Mouse (Mus musculus) MEL (cell line): ENCODE measurements around the gene Nck2. TPM values are rescaled to one million over a fixed set of nuclear protein-coding genes. Genes with fewer than 3 reads are reported as not detected.

Experiments
- DNase-seq: peaks from one replicate; pipeline ENCODE4 v3.0.0; 2011; ENCODE audit warnings: low read depth, low spot score
- H3K27ac ChIP-seq: 2 replicates; pipeline ENCODE4 v1.5.1; 2012; ENCODE audit warnings: low read depth, mild to moderate bottlenecking, control low read depth, low read length, moderate library complexity; ENCODE audit not compliant: control insufficient read depth
- H3K27me3 ChIP-seq, 2 experiments: fragments of 150-350 bp in 1 of 2; sonication (generic) in 1 of 2; 2 replicates each; pipeline ENCODE4 v1.6.1; 2012; ENCODE audit warnings: low read length in 2 of 2, mild to moderate bottlenecking in 2 of 2, improper control_type of control experiment in 1 of 2, moderate library complexity in 1 of 2; ENCODE audit not compliant: insufficient read depth in 2 of 2, control insufficient read depth in 1 of 2
- H3K36me3 ChIP-seq, 2 experiments: 2 replicates each; pipeline ENCODE4 v1.6.1; 2012 to 2014; ENCODE audit warnings: low read length in 2 of 2, improper control_type of control experiment in 1 of 2, inconsistent platforms in 1 of 2, mild to moderate bottlenecking in 1 of 2; ENCODE audit not compliant: insufficient read depth in 2 of 2, control insufficient read depth in 1 of 2
- H3K4me1 ChIP-seq, 2 experiments: fragments of 150-350 bp in 1 of 2; sonication (generic) in 1 of 2; 2 replicates each; pipeline ENCODE4 v1.6.1; 2012; ENCODE audit warnings: low read length in 2 of 2, improper control_type of control experiment in 1 of 2, mild to moderate bottlenecking in 1 of 2; ENCODE audit not compliant: insufficient read depth in 2 of 2, control insufficient read depth in 1 of 2
- H3K4me3 ChIP-seq, 2 experiments: fragments of 150-350 bp in 1 of 2; sonication (generic) in 1 of 2; 2 replicates each; pipeline ENCODE4 v1.5.1; 2012; ENCODE audit warnings: low read depth in 2 of 2, low read length in 2 of 2, mild to moderate bottlenecking in 2 of 2, moderate library complexity in 2 of 2, control low read depth in 1 of 2, improper control_type of control experiment in 1 of 2; ENCODE audit not compliant: control insufficient read depth in 1 of 2, insufficient read depth in 1 of 2
- H3K79me2 ChIP-seq: 2 replicates; pipeline ENCODE4 v1.6.1; 2012; ENCODE audit warnings: mild to moderate bottlenecking, low read length, moderate library complexity; ENCODE audit not compliant: control insufficient read depth, poor library complexity, insufficient read depth
- H3K9ac ChIP-seq: 2 replicates; pipeline ENCODE4 v1.6.1; 2012; ENCODE audit warnings: low read depth, mild to moderate bottlenecking, control low read depth, low read length, moderate library complexity; ENCODE audit not compliant: control insufficient read depth, poor library complexity, severe bottlenecking
- H3K9me3 ChIP-seq: fragments of 150-350 bp; sonication (generic); replicated peaks from 2 replicates; pipeline ENCODE4 v1.6.1; 2012; ENCODE audit warnings: mild to moderate bottlenecking, low read length, improper control_type of control experiment, moderate library complexity; ENCODE audit not compliant: insufficient read depth
- BHLHE40 ChIP-seq: IDR thresholded peaks from 2 replicates; pipeline ENCODE4 v1.6.1; 2012; ENCODE audit warnings: low read depth, mild to moderate bottlenecking, inconsistent platforms, low read length, improper control_type of control experiment, borderline replicate concordance
- CHD1 ChIP-seq: IDR thresholded peaks from 2 replicates; pipeline ENCODE4 v1.6.1; 2012; ENCODE audit warnings: low read depth, mild to moderate bottlenecking, inconsistent platforms, low read length, improper control_type of control experiment
- CHD2 ChIP-seq: IDR thresholded peaks from 2 replicates; pipeline ENCODE4 v1.6.1; 2011; ENCODE audit warnings: low read length, improper control_type of control experiment
- CTCF ChIP-seq, 3 experiments: IDR thresholded peaks in 2 of 3; conservative IDR thresholded peaks in 1 of 3; 2 replicates each; pipeline ENCODE4 v1.5.1; 2011 to 2012; ENCODE audit warnings: low read length in 3 of 3, low read depth in 2 of 3, mild to moderate bottlenecking in 2 of 3, improper control_type of control experiment in 1 of 3, inconsistent platforms in 1 of 3, mixed read lengths in 1 of 3, moderate library complexity in 1 of 3; ENCODE audit not compliant: control insufficient read depth in 1 of 3, insufficient read depth in 1 of 3, poor library complexity in 1 of 3, severe bottlenecking in 1 of 3
- E2F4 ChIP-seq: IDR thresholded peaks from 2 replicates; pipeline ENCODE4 v1.6.1; 2011; ENCODE audit warnings: low read depth, low read length, improper control_type of control experiment, borderline replicate concordance
- ELF1 ChIP-seq: IDR thresholded peaks from 2 replicates; pipeline ENCODE4 v1.6.1; 2014; ENCODE audit warnings: low read depth, mild to moderate bottlenecking, inconsistent platforms, low read length, improper control_type of control experiment, moderate library complexity
- ETS1 ChIP-seq: IDR thresholded peaks from 2 replicates; pipeline ENCODE4 v1.6.1; 2012; ENCODE audit warnings: low read depth, mild to moderate bottlenecking, inconsistent platforms, low read length, improper control_type of control experiment, moderate library complexity
- GABPA ChIP-seq: IDR thresholded peaks from 2 replicates; pipeline ENCODE4 v1.6.1; 2012; ENCODE audit warnings: low read depth, mild to moderate bottlenecking, inconsistent platforms, low read length, improper control_type of control experiment, moderate library complexity
- GATA1 ChIP-seq: IDR thresholded peaks from 2 replicates; pipeline ENCODE4 v1.6.1; 2011; ENCODE audit warnings: low read depth, low read length, improper control_type of control experiment
- HCFC1 ChIP-seq: IDR thresholded peaks from 2 replicates; pipeline ENCODE4 v1.6.1; 2012; ENCODE audit warnings: low read depth, mild to moderate bottlenecking, inconsistent platforms, low read length, improper control_type of control experiment, moderate library complexity
- KAT2A ChIP-seq: conservative IDR thresholded peaks from 2 replicates; pipeline ENCODE4 v1.6.1; 2012; ENCODE audit warnings: low read depth, low read length, improper control_type of control experiment, inconsistent platforms
- MAFK ChIP-seq: IDR thresholded peaks from 2 replicates; pipeline ENCODE4 v1.6.1; 2011; ENCODE audit warnings: low read depth, mild to moderate bottlenecking, low read length, improper control_type of control experiment, borderline replicate concordance
- MAX ChIP-seq: IDR thresholded peaks from 2 replicates; pipeline ENCODE4 v1.6.1; 2011; ENCODE audit warnings: low read length, improper control_type of control experiment
- MYB ChIP-seq: IDR thresholded peaks from 2 replicates; pipeline ENCODE4 v1.6.1; 2011; ENCODE audit warnings: mild to moderate bottlenecking, low read depth, low read length, improper control_type of control experiment
- POLR2AphosphoS2 ChIP-seq: IDR thresholded peaks from 2 replicates; pipeline ENCODE4 v1.6.1; 2011; ENCODE audit warnings: low read length, improper control_type of control experiment
- RAD21 ChIP-seq: IDR thresholded peaks from 2 replicates; pipeline ENCODE4 v1.6.1; 2011; ENCODE audit warnings: mild to moderate bottlenecking, low read depth, low read length, improper control_type of control experiment
- RCOR1 ChIP-seq: IDR thresholded peaks from 2 replicates; pipeline ENCODE4 v1.6.1; 2012; ENCODE audit warnings: low read depth, mild to moderate bottlenecking, inconsistent platforms, low read length, improper control_type of control experiment
- SMC3 ChIP-seq: IDR thresholded peaks from 2 replicates; pipeline ENCODE4 v1.6.1; 2011; ENCODE audit warnings: low read depth, low read length, improper control_type of control experiment
- TAL1 ChIP-seq: IDR thresholded peaks from 2 replicates; pipeline ENCODE4 v1.6.1; 2012; ENCODE audit warnings: mild to moderate bottlenecking, inconsistent platforms, low read length, moderate library complexity, mixed read lengths
- TCF12 ChIP-seq: IDR thresholded peaks from 2 replicates; pipeline ENCODE4 v1.6.1; 2014; ENCODE audit warnings: low read depth, mild to moderate bottlenecking, inconsistent platforms, low read length, improper control_type of control experiment, moderate library complexity
- UBTF ChIP-seq: IDR thresholded peaks from 2 replicates; pipeline ENCODE4 v1.6.1; 2012; ENCODE audit warnings: low read depth, mild to moderate bottlenecking, inconsistent platforms, low read length, improper control_type of control experiment, moderate library complexity, borderline replicate concordance; ENCODE audit not compliant: insufficient read depth
- USF1 ChIP-seq: IDR thresholded peaks from 2 replicates; pipeline ENCODE4 v1.6.1; 2014; ENCODE audit warnings: low read depth, mild to moderate bottlenecking, inconsistent platforms, low read length, improper control_type of control experiment, moderate library complexity
- USF2 ChIP-seq, 2 experiments: IDR thresholded peaks; 2 replicates each; pipeline ENCODE4 v1.6.1; 2011 to 2012; ENCODE audit warnings: improper control_type of control experiment in 2 of 2, low read length in 2 of 2, borderline replicate concordance in 1 of 2, inconsistent platforms in 1 of 2, low read depth in 1 of 2, mild to moderate bottlenecking in 1 of 2; ENCODE audit not compliant: insufficient read depth in 1 of 2
- ZKSCAN1 ChIP-seq: IDR thresholded peaks from 2 replicates; pipeline ENCODE4 v1.6.1; 2012; ENCODE audit warnings: low read depth, mild to moderate bottlenecking, inconsistent platforms, low read length, improper control_type of control experiment, moderate library complexity
- ZMIZ1 ChIP-seq: IDR thresholded peaks from 2 replicates; pipeline ENCODE4 v1.6.1; 2012; ENCODE audit warnings: low read depth, mild to moderate bottlenecking, inconsistent platforms, low read length, improper control_type of control experiment, moderate library complexity
- ZNF384 ChIP-seq: IDR thresholded peaks from 2 replicates; pipeline ENCODE4 v1.6.1; 2012; ENCODE audit warnings: low read depth, mild to moderate bottlenecking, inconsistent platforms, low read length, improper control_type of control experiment
- polyA plus RNA-seq, 2 experiments: library from polyadenylated mRNA; stranded (reverse) in 1 of 2; unstranded in 1 of 2; fragments of >175 nt in 1 of 2; fragments of >200 nt in 1 of 2; gene quantifications; 2 replicates each; pipeline versions ENCODE4 v1.2.1 to v1.2.4; 2012; ENCODE audit warnings: low replicate concordance in 2 of 2, low read depth in 1 of 2; ENCODE audit not compliant: insufficient read length in 2 of 2, insufficient read depth in 1 of 2, missing spikeins in 1 of 2
- total RNA-seq: library from RNA; depleted of rRNA; stranded (reverse); fragments of 300-350 nt; gene quantifications from 2 replicates; pipeline ENCODE4 v1.2.3, GENCODE M21; 2012

Gene Nck2
- total and polyA plus RNA-seq, 3 experiments = 9.4 to 12.4 TPM; not detected in 1

DNA sequence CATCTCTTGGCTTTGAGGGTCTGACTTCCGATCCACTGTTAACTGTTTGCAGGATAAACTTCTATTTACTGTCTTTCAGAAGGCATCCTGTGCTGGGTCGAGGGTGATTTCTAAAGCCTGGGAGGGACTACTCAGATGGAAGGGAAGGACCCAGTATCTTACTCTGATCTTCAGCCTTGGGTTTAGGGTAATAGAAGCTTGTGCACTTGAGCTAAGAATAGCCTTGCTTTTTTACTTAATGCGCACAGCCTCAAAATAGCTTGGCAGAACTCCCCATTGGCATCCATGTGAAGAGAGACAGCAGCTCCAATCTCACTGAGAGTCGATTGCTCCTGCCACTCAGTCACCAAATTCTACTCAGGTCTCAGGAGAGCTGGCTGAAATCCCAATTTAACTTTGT is 17.9 kb upstream of the Nck2 start:
- DNase-seq = no peak
- Histone ChIP-seq H3K27ac (no peak overlapping the region), H3K9ac (no peak overlapping the region), H3K4me3 (no peak overlapping the region), H3K27me3 (no peaks in the 10 kb centered on the region)
- TF ChIP-seq ZMIZ1 (no peak), ETS1 (no peak), BHLHE40 (no peak), GATA1 (no peak)
- TF ChIP-seq, all 39 proteins: peak for 0
- Histone ChIP-seq H3K4me1 (no peaks in the 10 kb centered on the region), H3K79me2 (no peaks in the 10 kb centered on the region), H3K36me3 (no peaks in the 10 kb centered on the region), H3K9me3 (no peaks in the 10 kb centered on the region)

DNA sequence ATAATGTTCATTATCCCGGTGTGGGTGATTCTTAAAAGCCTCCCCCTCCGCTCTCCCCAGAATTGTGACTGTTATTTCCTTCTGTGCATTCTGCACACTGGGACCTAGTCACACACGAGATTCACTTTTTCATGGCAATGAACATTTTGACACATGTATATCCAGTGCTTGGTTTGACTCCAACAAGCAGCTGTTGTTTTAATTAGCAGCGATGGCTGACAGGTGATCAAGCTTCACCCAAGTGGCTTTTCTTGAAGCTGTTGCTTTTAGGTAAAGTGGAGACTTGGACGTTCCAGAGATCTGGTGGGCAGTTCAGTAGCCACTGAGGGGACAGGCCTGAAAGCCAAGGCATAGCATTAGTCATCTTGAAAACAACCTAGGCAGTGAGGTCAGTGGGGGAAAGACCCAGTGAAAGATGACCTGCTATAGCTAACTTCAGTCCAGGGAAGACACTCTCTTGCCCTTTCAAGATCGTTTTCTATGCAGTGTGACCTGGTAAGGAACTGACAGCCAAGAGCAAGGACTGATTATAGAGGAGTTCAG is 17.3 kb upstream of the Nck2 start:
- H3K79me2 ChIP-seq = no peaks in the 10 kb centered on the region

DNA sequence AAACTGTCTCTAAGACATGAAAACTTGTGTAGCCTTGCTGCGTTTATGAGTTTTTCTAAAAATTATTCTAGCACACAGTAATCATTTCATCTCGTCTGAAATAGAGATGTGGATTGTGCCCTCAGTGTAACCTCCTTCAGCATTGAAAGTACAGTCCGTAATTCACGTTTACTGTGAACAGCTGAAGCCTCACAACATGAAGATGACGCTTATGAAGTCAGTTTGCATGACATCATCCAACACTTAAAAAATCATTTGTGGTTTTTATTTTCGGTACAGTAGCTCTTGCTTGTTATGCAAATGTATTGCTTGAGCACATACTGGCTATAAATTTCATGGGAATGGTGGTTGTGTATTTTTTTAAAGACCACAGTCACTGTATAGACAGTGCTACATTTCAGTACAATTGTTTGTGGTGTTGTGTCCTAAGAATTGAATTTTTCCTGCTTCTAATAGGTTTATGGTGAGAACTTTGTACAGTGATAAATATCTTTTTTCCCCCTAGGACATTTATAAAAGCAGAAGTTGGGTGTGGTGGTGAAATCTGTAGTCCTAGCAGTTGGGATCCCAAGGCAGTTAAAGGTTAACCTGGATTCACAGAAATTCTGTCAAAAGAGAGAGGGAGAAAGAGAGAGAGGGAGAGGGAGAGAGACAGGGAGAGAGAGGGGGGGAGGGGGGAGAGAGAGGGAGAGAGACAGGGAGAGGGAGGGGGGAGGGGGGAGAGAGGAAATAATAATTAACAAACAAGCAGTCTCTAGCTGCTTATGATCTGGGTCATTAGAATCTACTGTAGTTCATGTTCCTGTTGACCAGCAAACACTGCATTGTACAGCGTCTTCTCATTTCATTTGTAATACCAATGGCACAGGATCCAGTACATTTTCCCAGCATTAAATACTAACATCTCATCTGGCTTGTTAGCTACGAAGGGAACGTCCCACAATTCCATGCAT is 14.2 kb upstream of the Nck2 start:
- H3K4me1 ChIP-seq = no peaks in the 10 kb centered on the region
- no peak overlapping the region for H3K4me3 ChIP-seq
- H3K27ac ChIP-seq = no peak overlapping the region
- TF ChIP-seq RAD21 (no peak), TCF12 (no peak), KAT2A (no peak), BHLHE40 (no peak), TAL1 (no peak), MAFK (no peak), GABPA (no peak), ZNF384 (no peak), MYB (no peak), HCFC1 (no peak), ELF1 (no peak), CHD2 (no peak)
- DNase-seq = no peak
- no peak overlapping the region for H3K9ac ChIP-seq
- no peaks in the 10 kb centered on the region for H3K27me3 ChIP-seq
- no peaks in the 10 kb centered on the region for H3K9me3 ChIP-seq
- no peaks in the 10 kb centered on the region for H3K36me3 ChIP-seq
- no peaks in the 10 kb centered on the region for H3K79me2 ChIP-seq

More for the DNA sequence above, 17.3 kb upstream of the Nck2 start:
- Histone ChIP-seq H3K27me3 (no peaks in the 10 kb centered on the region), H3K36me3 (no peaks in the 10 kb centered on the region), H3K27ac (no peak overlapping the region), H3K4me1 (no peaks in the 10 kb centered on the region), H3K9me3 (no peaks in the 10 kb centered on the region), H3K4me3 (no peak overlapping the region), H3K9ac (no peak overlapping the region)
- TF ChIP-seq USF2 (IDR thresholded peaks at IDR 0.05; ENCODE audit: borderline replicate concordance in 1 of 2, insufficient read depth in 1 of 2, low read depth in 1 of 2, low read length in 2 of 2) (no peak), E2F4 (no peak), GATA1 (no peak), ZKSCAN1 (no peak), HCFC1 (no peak), CHD1 (no peak), MAFK (no peak), MAX (no peak), RCOR1 (no peak), CTCF (IDR thresholded peaks at IDR 0.05 in 2 of 3, conservative IDR thresholded peaks at IDR 0.05 in 1 of 3; ENCODE audit: control insufficient read depth in 1 of 3, insufficient read depth in 1 of 3, low read depth in 2 of 3, low read length in 3 of 3, poor library complexity in 1 of 3, severe bottlenecking in 1 of 3) (no peak), UBTF (no peak), CHD2 (no peak), POLR2AphosphoS2 (no peak), USF1 (no peak), KAT2A (no peak), SMC3 (no peak), GABPA (no peak), BHLHE40 (no peak)
- no peak for DNase-seq
